Comparison of ENCODE assay signal across 11 mouse cellular contexts in genomic region chr14:25526872-25527271, GRCm38 (mm10).
DNase-seq lines count a peak whose midpoint lies in the region; ATAC-seq and TF ChIP-seq lines count a peak whose summit lies in the region.
"Had no signal": no experiment of that assay in that cellular context is flagged by ENCODE, and none has a peak within 500 bp of the region (broad histone marks: within the 10 kb centered on the region; RNA-seq: fewer than 3 reads in every experiment).

No protein-coding gene starts in this region.

- no peak overlapping the region for H3K4me2 ChIP-seq in hindbrain, embryonic 16.5 days (ENCODE audit: low read length)

- no peak for TF ChIP-seq CTCF in embryonic fibroblast, embryonic 13.5 days (IDR thresholded peaks at IDR 0.05; ENCODE audit: borderline replicate concordance, insufficient read depth, low read length)

- peak overlapping the region; percentile 66 for H3K27ac ChIP-seq in hindbrain, embryonic 10.5 days
- H3K27ac ChIP-seq in hindbrain, embryonic 16.5 days (ENCODE audit: low read depth, low read length), result no peak overlapping the region
- H3K27ac ChIP-seq in embryonic fibroblast, embryonic 13.5 days (ENCODE audit: insufficient read depth, low read length), result peak overlapping the region; percentile 74

- WGBS in hindbrain, embryonic 10.5 days, result 90% methylated on average over 8 of the region's 8 CpGs
- WGBS in hindbrain, embryonic 16.5 days, result 90% methylated on average over 8 of the region's 8 CpGs

- H3K9me3 ChIP-seq in hindbrain, embryonic 10.5 days, result no peaks in the 10 kb centered on the region
- H3K9me3 ChIP-seq in hindbrain, embryonic 16.5 days (ENCODE audit: control insufficient read depth, low read length), result no peaks in the 10 kb centered on the region

- ATAC-seq in hindbrain, embryonic 16.5 days, result no peak

- peaks cover 72% of the 10 kb centered on the region for H3K36me3 ChIP-seq in hindbrain, embryonic 10.5 days
- no peaks in the 10 kb centered on the region for H3K36me3 ChIP-seq in hindbrain, embryonic 16.5 days (ENCODE audit: control insufficient read depth, insufficient read depth, low read length)

- no peaks in the 10 kb centered on the region for H3K27me3 ChIP-seq in hindbrain, embryonic 10.5 days (ENCODE audit: insufficient read depth, poor library complexity, severe bottlenecking)
- no peaks in the 10 kb centered on the region for H3K27me3 ChIP-seq in hindbrain, embryonic 16.5 days (replicated peaks; ENCODE audit: control insufficient read depth, insufficient read depth, low read length)

- no peak for TF ChIP-seq POLR2A in embryonic fibroblast, embryonic 13.5 days (IDR thresholded peaks at IDR 0.05; ENCODE audit: low read depth, low read length)

- H3K4me1 ChIP-seq in hindbrain, embryonic 10.5 days (replicated peaks), result peaks cover 79% of the 10 kb centered on the region
- H3K4me1 ChIP-seq in hindbrain, embryonic 16.5 days (ENCODE audit: control insufficient read depth, insufficient read depth, low read depth, low read length), result peaks cover 12% of the 10 kb centered on the region
- H3K4me1 ChIP-seq in embryonic fibroblast, embryonic 13.5 days (ENCODE audit: control insufficient read depth, insufficient read depth, low read length), result peaks cover 9% of the 10 kb centered on the region

- no peak overlapping the region for H3K4me3 ChIP-seq in hindbrain, embryonic 10.5 days
- no peak overlapping the region for H3K4me3 ChIP-seq in hindbrain, embryonic 16.5 days (ENCODE audit: low read length)
- H3K4me3 ChIP-seq in embryonic fibroblast, embryonic 13.5 days (ENCODE audit: insufficient read depth, low read length), result no peak overlapping the region

- no peak overlapping the region for H3K9ac ChIP-seq in hindbrain, embryonic 16.5 days (ENCODE audit: low read depth, low read length)

- no peak for DNase-seq in hindbrain, embryonic 10.5 days (ENCODE audit: low spot score)
- peak; percentile 60 for DNase-seq in 3T3-L1 (ENCODE audit: low read depth, low spot score)
- DNase-seq in Muller cell, postnatal 12 days (ENCODE audit: inconsistent ontology term), result peak; percentile 75
- no peak for DNase-seq in urinary bladder, postnatal 10 days (ENCODE audit: low spot score)
- no peak for DNase-seq in embryo, embryonic 10 days (ENCODE audit: low spot score)
- no peak for DNase-seq in testis, postnatal 14 days (ENCODE audit: low spot score)
- DNase-seq: kidney, adult 8-10 months; retina, postnatal 1 day; thymus, postnatal 14 days had no signal

Comparison
In these comparisons a context has a peak if more than half of its experiments do, and no peak if none do; other contexts are left out.
1. DNase-seq: peak in 3T3-L1 (single experiment) and Muller cell, postnatal 12 days (single experiment); none in hindbrain, embryonic 10.5 days (single experiment), urinary bladder, postnatal 10 days (single experiment), embryo, embryonic 10 days (single experiment) and testis, postnatal 14 days (single experiment).